Mouse (Mus musculus): ENCODE data around the gene Fem1b. TPM values are rescaled to one million over a fixed set of nuclear protein-coding genes. Genes with fewer than 3 reads are reported as not detected.

Fem1b gene
- polyA plus RNA-seq, 1 experiment from 2014 or later, result 19.8 TPM

DNA sequence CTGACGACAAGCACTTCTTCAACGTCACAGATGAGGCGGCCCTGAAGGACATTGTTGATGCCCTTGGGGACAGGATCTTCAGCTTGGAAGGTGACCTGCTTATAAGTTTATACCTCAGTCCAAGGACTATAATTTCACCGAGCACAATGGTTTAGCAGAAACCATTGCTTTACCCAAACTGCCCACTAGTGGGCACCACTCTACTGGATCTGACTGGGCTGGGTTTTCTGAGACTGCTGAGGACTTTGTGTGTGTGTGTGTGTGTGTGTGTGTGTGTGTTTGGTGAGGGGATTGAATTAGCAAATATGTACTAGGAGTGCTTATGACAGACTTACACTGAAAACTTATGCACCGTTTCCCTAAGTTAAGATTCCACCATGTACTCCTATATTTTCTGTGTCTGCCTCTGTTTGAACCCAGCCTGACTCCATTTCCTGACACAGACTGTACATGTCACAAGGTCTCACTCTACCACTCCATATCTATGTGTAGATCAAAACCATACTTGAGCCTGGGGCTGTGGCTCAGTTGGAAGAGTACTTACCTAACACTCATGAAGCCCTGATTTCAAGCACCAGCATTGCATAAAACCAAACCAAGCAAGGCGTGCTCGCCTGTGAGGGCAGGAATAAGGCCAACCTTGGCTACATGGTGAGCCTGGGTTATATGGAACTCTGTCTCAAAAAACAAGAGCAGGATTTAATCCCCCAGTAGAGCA lies 67.0 kb downstream of the Fem1b start:
- ATAC-seq (ENCODE audit: low read depth), result peak; percentile 75
- WGBS, result 41% methylated on average over 7 of the region's 7 CpGs
- H3K36me3 ChIP-seq (ENCODE audit: control insufficient read depth, insufficient read depth, low read length), result no peaks in the 10 kb centered on the region
- H3K9me3 ChIP-seq (ENCODE audit: control insufficient read depth, low read length), result no peaks in the 10 kb centered on the region
- no peak overlapping the region for H3K4me3 ChIP-seq (ENCODE audit: low read length)
- H3K27ac ChIP-seq (ENCODE audit: low read length), result no peak overlapping the region
- no peak overlapping the region for H3K4me2 ChIP-seq (ENCODE audit: low read depth, low read length)
- no peak overlapping the region for H3K9ac ChIP-seq (ENCODE audit: low read length)
- H3K4me1 ChIP-seq (replicated peaks; ENCODE audit: control insufficient read depth, insufficient read depth, low read length), result peaks cover 8% of the 10 kb centered on the region
- H3K27me3 ChIP-seq (ENCODE audit: control insufficient read depth, insufficient read depth, low read depth, low read length), result no peaks in the 10 kb centered on the region

Other genes starting within 250 kb of the Fem1b start
- 0.53 and 0.73 TPM in 2 replicates for gene Itga11, start 134.1 kb downstream of the Fem1b start, polyA plus RNA-seq (2015; fragmentation: Nextera tagmentation; extraction: Ambion mirVana)
- 23.3 and 24.1 TPM in 2 replicates for gene Cln6, start 26.9 kb upstream of the Fem1b start, polyA plus RNA-seq (2015; fragmentation: Nextera tagmentation; extraction: Ambion mirVana)
- gene Calml4, start 46.1 kb upstream of the Fem1b start, polyA plus RNA-seq (2015; fragmentation: Nextera tagmentation; extraction: Ambion mirVana), result 9.7 and 11.3 TPM in 2 replicates
- 88.7 and 91.8 TPM in 2 replicates for gene Pias1, start 176.0 kb upstream of the Fem1b start, polyA plus RNA-seq (2015; fragmentation: Nextera tagmentation; extraction: Ambion mirVana)